Mouse (Mus musculus): ENCODE measurements around the gene Rap1gap2. TPM values are rescaled to one million over a fixed set of nuclear protein-coding genes. Genes with fewer than 3 reads are reported as not detected.
A peak's percentile ranks its signal among the peaks of the same experiment; 100 is the strongest.

Gene Rap1gap2
- total and polyA plus RNA-seq, 3 experiments: 5.8 to 10.1 TPM; not detected in 1

DNA sequence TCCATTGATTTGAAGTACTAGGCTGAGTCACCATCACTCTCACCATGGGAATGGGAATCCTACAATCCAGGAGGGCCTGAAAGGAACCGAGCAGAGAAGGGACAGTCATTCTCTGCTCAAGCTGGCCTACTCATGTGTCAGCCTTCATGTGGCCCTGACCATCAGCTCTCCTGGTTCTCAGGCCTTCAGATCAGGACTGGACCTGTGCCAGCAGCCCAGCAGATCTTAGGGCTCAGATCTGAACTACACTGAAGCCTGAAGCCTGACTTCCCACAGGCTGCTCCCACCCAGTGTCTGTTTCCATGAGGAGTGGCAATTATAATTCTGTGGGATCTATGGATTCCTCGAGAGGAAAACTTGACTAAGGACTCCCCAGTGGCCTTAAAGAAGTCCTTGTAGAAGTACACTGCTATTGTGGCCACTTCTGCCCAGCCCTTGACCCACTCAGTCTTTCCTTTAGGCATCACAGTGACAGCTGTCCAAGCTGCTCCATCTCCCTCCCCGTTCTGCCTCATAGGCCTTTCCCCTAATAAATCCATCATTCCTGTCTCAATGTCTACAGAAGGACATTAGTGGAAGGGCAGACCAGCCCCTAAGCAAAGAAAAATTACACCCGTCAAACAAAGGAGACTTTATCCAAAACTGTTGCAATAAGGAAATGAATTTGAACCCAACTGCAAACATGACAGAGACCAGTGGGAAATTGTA, 231.4 kb downstream of the Rap1gap2 start:
- H3K9ac ChIP-seq (ENCODE audit: control insufficient read depth, low read depth, low read length, poor library complexity, severe bottlenecking): no peak overlapping the region
- H3K27me3 ChIP-seq (ENCODE audit: control insufficient read depth in 1 of 2, insufficient read depth in 2 of 2, low read length in 2 of 2): no peaks in the 10 kb centered on the region; a peak in 1 of 4 replicates

DNA sequence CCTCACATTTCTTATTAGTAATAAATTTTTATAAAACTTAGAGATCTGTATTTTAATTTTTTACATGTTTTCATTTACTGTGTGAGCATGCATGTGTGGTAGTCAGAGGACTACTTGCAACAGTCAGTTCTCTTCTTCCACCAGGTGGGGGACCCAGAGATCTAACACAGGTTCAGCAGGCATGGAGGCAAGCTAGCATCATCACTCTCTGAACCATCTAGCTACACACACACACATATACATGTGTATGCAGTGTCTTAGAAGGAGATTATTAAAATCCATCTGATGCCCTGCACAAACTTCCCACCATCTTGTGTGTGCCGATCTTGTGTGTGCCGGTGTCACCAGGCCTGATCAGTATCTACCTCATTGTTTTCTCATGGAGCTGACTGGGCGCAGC, 233.9 kb downstream of the Rap1gap2 start:
- peak; percentile 83 for DNase-seq (ENCODE audit: low read depth, low spot score)
- no peaks in the 10 kb centered on the region; a peak in 1 of 4 replicates for H3K27me3 ChIP-seq (ENCODE audit: control insufficient read depth in 1 of 2, insufficient read depth in 2 of 2, low read length in 2 of 2)
- no peak overlapping the region for H3K27ac ChIP-seq (ENCODE audit: control insufficient read depth, low read depth, low read length)

More for the DNA sequence above, 231.4 kb downstream of the Rap1gap2 start:
- Histone ChIP-seq H3K27ac (ENCODE audit: control insufficient read depth, low read depth, low read length) (no peak overlapping the region), H3K4me3 (ENCODE audit: control insufficient read depth in 1 of 2, insufficient read depth in 1 of 2, low read depth in 2 of 2, low read length in 2 of 2) (no peak overlapping the region), H3K36me3 (ENCODE audit: control insufficient read depth in 1 of 2, insufficient read depth in 2 of 2, low read length in 2 of 2) (no peaks in the 10 kb centered on the region), H3K4me1 (ENCODE audit: control insufficient read depth in 1 of 2, insufficient read depth in 2 of 2, low read length in 2 of 2) (no peaks in the 10 kb centered on the region; a peak in 1 of 4 replicates), H3K79me2 (ENCODE audit: control insufficient read depth, insufficient read depth, low read length, poor library complexity) (no peaks in the 10 kb centered on the region), H3K9me3 (replicated peaks; ENCODE audit: insufficient read depth, low read length) (no peaks in the 10 kb centered on the region)
- TF ChIP-seq RAD21 (IDR thresholded peaks at IDR 0.05; ENCODE audit: low read depth, low read length) (no peak), SMC3 (IDR thresholded peaks at IDR 0.05; ENCODE audit: low read depth, low read length) (no peak)
- DNase-seq (ENCODE audit: low read depth, low spot score): no peak

GRCm38 (mm10) chr11:74371393-74372100, 239.2 kb downstream of the Rap1gap2 start:
- Histone ChIP-seq H3K27me3 (ENCODE audit: control insufficient read depth in 1 of 2, insufficient read depth in 2 of 2, low read length in 2 of 2) (peaks cover 0 to 3% of the 10 kb centered on the region in 2 experiments; a peak in 2 of 4 replicates), H3K79me2 (ENCODE audit: control insufficient read depth, insufficient read depth, low read length, poor library complexity) (no peaks in the 10 kb centered on the region), H3K4me3 (ENCODE audit: control insufficient read depth in 1 of 2, insufficient read depth in 1 of 2, low read depth in 2 of 2, low read length in 2 of 2) (no peak overlapping the region)
- TF ChIP-seq USF1 (IDR thresholded peaks at IDR 0.05; ENCODE audit: low read depth, low read length) (no peak), UBTF (IDR thresholded peaks at IDR 0.05; ENCODE audit: borderline replicate concordance, insufficient read depth, low read depth, low read length) (no peak), POLR2AphosphoS5 (IDR thresholded peaks at IDR 0.05; ENCODE audit: borderline replicate concordance, low read depth, low read length) (no peak), BHLHE40 (IDR thresholded peaks at IDR 0.05; ENCODE audit: borderline replicate concordance, low read depth, low read length) (peak; percentile 38; the same call in 1 of the 2 replicates), MAZ (IDR thresholded peaks at IDR 0.05; ENCODE audit: low read depth, low read length) (0 out of 2 replicates have a peak, but pooled peaks have one; percentile 32), SMC3 (IDR thresholded peaks at IDR 0.05; ENCODE audit: low read depth, low read length) (peak; percentile 94), JUND (IDR thresholded peaks at IDR 0.05; ENCODE audit: low read depth, low read length) (peak; percentile 23; the same call in 1 of the 2 replicates), HCFC1 (IDR thresholded peaks at IDR 0.05; ENCODE audit: low read depth, low read length) (no peak), EP300 (IDR thresholded peaks at IDR 0.05; ENCODE audit: low read depth in 1 of 2, low read length in 2 of 2) (no peak), ZC3H11A (IDR thresholded peaks at IDR 0.05; ENCODE audit: low read depth, low read length) (peak; percentile 96), MYC (IDR thresholded peaks at IDR 0.05; ENCODE audit: low read depth, low read length) (no peak), MAFK (IDR thresholded peaks at IDR 0.05; ENCODE audit: borderline replicate concordance, low read depth, low read length) (no peak), GATA1 (IDR thresholded peaks at IDR 0.05; ENCODE audit: low read depth, low read length) (no peak), USF2 (IDR thresholded peaks at IDR 0.05; ENCODE audit: borderline replicate concordance in 1 of 2, insufficient read depth in 1 of 2, low read depth in 1 of 2, low read length in 2 of 2) (no peak), ETS1 (IDR thresholded peaks at IDR 0.05; ENCODE audit: low read depth, low read length) (no peak), KAT2A (conservative IDR thresholded peaks at IDR 0.05; ENCODE audit: low read depth, low read length) (no peak)

More for the DNA sequence above, 233.9 kb downstream of the Rap1gap2 start:
- TF ChIP-seq GABPA (IDR thresholded peaks at IDR 0.05; ENCODE audit: low read depth, low read length): no peak
- no peak for TF ChIP-seq ETS1 (IDR thresholded peaks at IDR 0.05; ENCODE audit: low read depth, low read length)
- TF ChIP-seq SMC3 (IDR thresholded peaks at IDR 0.05; ENCODE audit: low read depth, low read length): peak; percentile 99
- peak; percentile 58; the same call in 1 of the 2 replicates for TF ChIP-seq SIN3A (IDR thresholded peaks at IDR 0.05; ENCODE audit: low read length)
- 0 out of 2 replicates have a peak, but pooled peaks have one; percentile 29 for TF ChIP-seq ELF1 (IDR thresholded peaks at IDR 0.05; ENCODE audit: low read depth, low read length)
- TF ChIP-seq E2F4 (IDR thresholded peaks at IDR 0.05; ENCODE audit: borderline replicate concordance, low read depth, low read length): no peak
- peak; percentile 99 for TF ChIP-seq ZC3H11A (IDR thresholded peaks at IDR 0.05; ENCODE audit: low read depth, low read length)
- TF ChIP-seq CTCF (IDR thresholded peaks at IDR 0.05 in 2 of 3, conservative IDR thresholded peaks at IDR 0.05 in 1 of 3; ENCODE audit: control insufficient read depth in 1 of 3, insufficient read depth in 1 of 3, low read depth in 2 of 3, low read length in 3 of 3, poor library complexity in 1 of 3, severe bottlenecking in 1 of 3): peak; percentile 79 to 99 (median 80)
- TF ChIP-seq MYB (IDR thresholded peaks at IDR 0.05; ENCODE audit: low read depth, low read length): no peak
- TF ChIP-seq JUND (IDR thresholded peaks at IDR 0.05; ENCODE audit: low read depth, low read length): no peak
- TF ChIP-seq MYC (IDR thresholded peaks at IDR 0.05; ENCODE audit: low read depth, low read length): peak; percentile 60; the same call in 1 of the 2 replicates
- no peak for TF ChIP-seq TCF12 (IDR thresholded peaks at IDR 0.05; ENCODE audit: low read depth, low read length)
- no peak for TF ChIP-seq MAFK (IDR thresholded peaks at IDR 0.05; ENCODE audit: borderline replicate concordance, low read depth, low read length)
- Histone ChIP-seq H3K4me3 (ENCODE audit: control insufficient read depth in 1 of 2, insufficient read depth in 1 of 2, low read depth in 2 of 2, low read length in 2 of 2) (no peak overlapping the region), H3K9me3 (replicated peaks; ENCODE audit: insufficient read depth, low read length) (no peaks in the 10 kb centered on the region), H3K36me3 (ENCODE audit: control insufficient read depth in 1 of 2, insufficient read depth in 2 of 2, low read length in 2 of 2) (no peaks in the 10 kb centered on the region), H3K9ac (ENCODE audit: control insufficient read depth, low read depth, low read length, poor library complexity, severe bottlenecking) (no peak overlapping the region), H3K4me1 (ENCODE audit: control insufficient read depth in 1 of 2, insufficient read depth in 2 of 2, low read length in 2 of 2) (no peaks in the 10 kb centered on the region), H3K79me2 (ENCODE audit: control insufficient read depth, insufficient read depth, low read length, poor library complexity) (no peaks in the 10 kb centered on the region)

More at GRCm38 (mm10) chr11:74371393-74372100, 239.2 kb downstream of the Rap1gap2 start:
- no peak overlapping the region for H3K9ac ChIP-seq (ENCODE audit: control insufficient read depth, low read depth, low read length, poor library complexity, severe bottlenecking)
- H3K9me3 ChIP-seq (replicated peaks; ENCODE audit: insufficient read depth, low read length): no peaks in the 10 kb centered on the region
- H3K4me1 ChIP-seq (ENCODE audit: control insufficient read depth in 1 of 2, insufficient read depth in 2 of 2, low read length in 2 of 2): no peaks in the 10 kb centered on the region
- H3K27ac ChIP-seq (ENCODE audit: control insufficient read depth, low read depth, low read length): no peak overlapping the region
- H3K36me3 ChIP-seq (ENCODE audit: control insufficient read depth in 1 of 2, insufficient read depth in 2 of 2, low read length in 2 of 2): no peaks in the 10 kb centered on the region; a peak in 1 of 4 replicates
- peak; percentile 77 for DNase-seq (ENCODE audit: low read depth, low spot score)
